Mouse (Mus musculus): ENCODE results near the gene Cstl1. TPM values are rescaled to one million over a fixed set of nuclear protein-coding genes. Genes with fewer than 3 reads are reported as not detected.

Gene Cstl1
- not detected in 2 replicates for polyA plus RNA-seq (2014; fragmentation: Nextera tagmentation; extraction: Ambion mirVana)

DNA sequence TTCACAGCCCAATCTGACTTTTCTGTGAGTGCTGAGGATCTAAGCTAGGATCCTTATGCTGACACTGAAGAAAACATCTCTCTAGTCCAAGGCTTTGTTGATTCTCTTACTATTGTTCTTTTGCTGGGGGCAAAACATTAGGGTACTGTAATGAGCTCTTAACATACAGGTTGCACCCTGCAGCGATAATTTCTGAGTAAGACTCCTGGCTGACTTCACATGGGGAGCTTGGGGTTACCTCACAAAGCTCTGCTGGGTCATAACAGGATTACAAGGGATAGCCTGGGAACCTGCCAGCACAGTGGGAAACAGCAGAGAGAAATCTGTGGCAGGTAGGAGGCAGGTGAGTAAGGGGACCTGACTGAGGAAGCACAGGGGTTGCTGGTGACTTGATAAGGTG, at the start of gene Cstl1:
Cstl1 (plus strand) TSS at position 301 of the 400 bp plus-strand sequence.
- no peaks in the 10 kb centered on the region for H3K9me3 ChIP-seq (ENCODE audit: control insufficient read depth, low read length)
- H3K9ac ChIP-seq (ENCODE audit: low read length), result no peak within 1 kb of the TSS
- no peak for ATAC-seq (ENCODE audit: insufficient number of reproducible peaks, insufficient read depth, low FRiP score, low read depth)
- no peaks in the 10 kb centered on the region for H3K27me3 ChIP-seq (ENCODE audit: control insufficient read depth, insufficient read depth, low read length)
- H3K4me1 ChIP-seq (ENCODE audit: control insufficient read depth in 2 of 2, insufficient read depth in 2 of 2, low read length in 2 of 2), result no peaks in the 10 kb centered on the region
- no peaks in the 10 kb centered on the region for H3K36me3 ChIP-seq (ENCODE audit: control insufficient read depth, insufficient read depth, low read length)
- H3K4me3 ChIP-seq (ENCODE audit: control insufficient read depth in 1 of 2, insufficient read depth in 1 of 2, low read depth in 1 of 2, low read length in 2 of 2), result no peak within 1 kb of the TSS
- WGBS, result 81% methylated on average over 1 of the region's 1 CpGs
- H3K27ac ChIP-seq (replicated peaks in 1 of 2; ENCODE audit: control insufficient read depth in 1 of 2, insufficient read depth in 1 of 2, low read depth in 2 of 2, low read length in 2 of 2), result no peak within 1 kb of the TSS
- no peak within 1 kb of the TSS for H3K4me2 ChIP-seq (ENCODE audit: low read length)

DNA sequence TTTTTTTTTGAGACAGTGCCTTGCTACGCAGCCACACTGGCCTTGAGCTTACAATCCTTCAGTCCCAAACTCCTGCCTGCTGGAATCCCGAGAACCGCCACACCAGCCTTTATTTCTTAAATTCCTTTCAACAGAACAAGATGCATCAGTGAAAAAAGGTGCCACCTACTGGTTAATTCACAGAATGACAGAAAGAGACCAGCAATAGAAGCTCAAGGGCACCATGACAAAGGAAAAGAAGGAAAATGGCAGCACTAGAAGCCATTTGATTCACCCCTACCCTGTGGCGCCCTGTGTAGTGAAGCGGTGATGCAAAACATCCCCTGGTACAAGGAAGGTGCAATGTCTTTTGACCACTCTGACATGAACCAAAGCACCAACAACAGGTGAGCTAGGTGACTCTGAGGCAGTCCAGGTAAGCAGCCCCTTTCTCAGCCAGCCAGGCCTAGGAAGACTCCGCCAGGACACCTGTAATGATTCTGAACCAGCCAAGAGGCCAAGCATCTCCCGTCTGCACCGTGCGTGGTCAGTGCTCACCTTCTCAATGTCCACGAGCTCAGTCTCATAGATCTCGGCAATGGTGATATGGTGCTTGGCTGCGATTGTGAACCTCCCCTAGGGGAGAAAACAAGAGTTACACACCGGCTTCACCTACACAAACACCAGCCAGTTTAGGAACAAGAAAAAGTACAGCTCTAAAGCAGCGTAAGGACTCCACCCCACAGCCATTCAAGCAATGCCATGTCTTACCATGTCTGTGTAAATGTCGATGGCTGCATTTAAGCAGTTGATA, 43.6 kb upstream of the Cstl1 start:
- H3K4me3 ChIP-seq (ENCODE audit: control insufficient read depth in 1 of 2, insufficient read depth in 1 of 2, low read depth in 1 of 2, low read length in 2 of 2), result no peak overlapping the region
- H3K4me2 ChIP-seq (ENCODE audit: low read length), result no peak overlapping the region
- H3K36me3 ChIP-seq (ENCODE audit: control insufficient read depth, insufficient read depth, low read length), result peaks cover 20% of the 10 kb centered on the region
- no peaks in the 10 kb centered on the region for H3K9me3 ChIP-seq (ENCODE audit: control insufficient read depth, low read length)
- WGBS, result 82% methylated on average over 15 of the region's 15 CpGs
- ATAC-seq (ENCODE audit: insufficient number of reproducible peaks, insufficient read depth, low FRiP score, low read depth), result no peak
- no peak overlapping the region for H3K9ac ChIP-seq (ENCODE audit: low read length)
- no peaks in the 10 kb centered on the region for H3K27me3 ChIP-seq (ENCODE audit: control insufficient read depth, insufficient read depth, low read length)
- no peak overlapping the region for H3K27ac ChIP-seq (replicated peaks in 1 of 2; ENCODE audit: control insufficient read depth in 1 of 2, insufficient read depth in 1 of 2, low read depth in 2 of 2, low read length in 2 of 2)
- no peaks in the 10 kb centered on the region for H3K4me1 ChIP-seq (ENCODE audit: control insufficient read depth in 2 of 2, insufficient read depth in 2 of 2, low read length in 2 of 2)

DNA sequence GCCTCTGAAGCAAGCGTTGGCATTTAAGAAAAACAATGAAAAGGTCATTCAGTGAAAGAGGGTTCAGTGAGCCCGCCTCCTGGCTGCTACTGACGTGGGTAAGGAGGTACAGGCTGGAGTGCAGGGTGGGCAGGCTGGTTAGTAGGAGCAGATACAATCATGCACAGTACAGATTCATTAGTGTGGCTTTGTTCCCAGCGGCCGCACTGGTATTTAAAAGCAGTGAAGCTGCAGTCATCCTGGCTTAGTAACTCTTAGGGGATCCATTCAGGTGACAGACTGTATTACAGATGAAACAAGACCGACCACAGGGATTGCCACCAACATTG, 43.0 kb upstream of the Cstl1 start:
- H3K4me1 ChIP-seq (ENCODE audit: control insufficient read depth in 2 of 2, insufficient read depth in 2 of 2, low read length in 2 of 2), result no peaks in the 10 kb centered on the region
- no peak for ATAC-seq (ENCODE audit: insufficient number of reproducible peaks, insufficient read depth, low FRiP score, low read depth)
- WGBS, result 81% methylated on average over 6 of the region's 6 CpGs

DNA sequence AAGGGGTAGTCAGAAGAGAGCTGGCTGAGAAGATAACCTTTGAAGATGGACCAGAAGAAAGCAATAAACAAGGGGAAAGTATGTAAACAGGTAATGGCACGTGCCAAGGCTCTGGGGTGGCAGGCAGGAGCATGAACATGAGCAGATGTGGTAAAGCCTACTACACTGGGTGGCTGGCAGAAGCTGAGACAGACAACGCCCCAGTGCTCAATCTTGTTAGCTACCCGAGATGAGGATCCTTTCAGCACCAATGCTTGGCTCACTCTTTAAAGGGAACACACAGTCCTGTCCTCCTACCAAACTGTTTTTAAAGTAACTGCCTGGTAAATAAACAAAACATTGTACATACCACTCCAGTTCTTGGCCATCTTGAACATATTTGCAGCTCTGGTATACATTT, 37.8 kb upstream of the Cstl1 start:
- Histone ChIP-seq H3K36me3 (ENCODE audit: control insufficient read depth, insufficient read depth, low read length) (peaks cover 10% of the 10 kb centered on the region; the same call in 1 of the 2 replicates), H3K27ac (replicated peaks in 1 of 2; ENCODE audit: control insufficient read depth in 1 of 2, insufficient read depth in 1 of 2, low read depth in 2 of 2, low read length in 2 of 2) (no peak overlapping the region), H3K9me3 (ENCODE audit: control insufficient read depth, low read length) (no peaks in the 10 kb centered on the region), H3K4me1 (ENCODE audit: control insufficient read depth in 2 of 2, insufficient read depth in 2 of 2, low read length in 2 of 2) (peaks cover 3 to 10% of the 10 kb centered on the region in 2 experiments), H3K4me2 (ENCODE audit: low read length) (no peak overlapping the region), H3K9ac (ENCODE audit: low read length) (no peak overlapping the region), H3K4me3 (ENCODE audit: control insufficient read depth in 1 of 2, insufficient read depth in 1 of 2, low read depth in 1 of 2, low read length in 2 of 2) (no peak overlapping the region), H3K27me3 (ENCODE audit: control insufficient read depth, insufficient read depth, low read length) (no peaks in the 10 kb centered on the region)
- 87% methylated on average over 3 of the region's 3 CpGs for WGBS
- ATAC-seq (ENCODE audit: insufficient number of reproducible peaks, insufficient read depth, low FRiP score, low read depth), result no peak

More for the DNA sequence above, 43.0 kb upstream of the Cstl1 start:
- no peaks in the 10 kb centered on the region for H3K27me3 ChIP-seq (ENCODE audit: control insufficient read depth, insufficient read depth, low read length)
- no peak overlapping the region for H3K4me2 ChIP-seq (ENCODE audit: low read length)
- no peak overlapping the region for H3K9ac ChIP-seq (ENCODE audit: low read length)
- H3K27ac ChIP-seq (replicated peaks in 1 of 2; ENCODE audit: control insufficient read depth in 1 of 2, insufficient read depth in 1 of 2, low read depth in 2 of 2, low read length in 2 of 2), result no peak overlapping the region
- no peak overlapping the region for H3K4me3 ChIP-seq (ENCODE audit: control insufficient read depth in 1 of 2, insufficient read depth in 1 of 2, low read depth in 1 of 2, low read length in 2 of 2)
- H3K36me3 ChIP-seq (ENCODE audit: control insufficient read depth, insufficient read depth, low read length), result peaks cover 20% of the 10 kb centered on the region
- no peaks in the 10 kb centered on the region for H3K9me3 ChIP-seq (ENCODE audit: control insufficient read depth, low read length)

DNA sequence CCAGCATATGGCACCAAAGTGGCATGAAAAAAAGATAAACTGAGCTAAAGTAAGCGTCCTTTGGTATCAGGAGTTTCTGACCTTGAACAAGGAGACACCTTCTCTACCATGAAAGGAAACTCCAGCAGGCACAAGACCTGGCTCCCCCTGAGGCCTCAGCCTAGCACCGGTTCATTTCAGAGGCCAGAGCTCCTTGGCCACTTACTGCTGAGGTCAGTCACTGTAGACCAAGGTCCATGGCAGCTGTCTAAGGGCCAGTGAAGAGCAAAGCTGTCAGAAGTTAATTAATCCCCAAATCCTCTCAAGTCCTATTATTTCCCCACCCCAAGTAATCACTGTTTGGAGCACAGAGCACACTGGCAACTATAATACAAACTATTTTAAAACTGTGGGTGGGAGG, 33.1 kb upstream of the Cstl1 start:
- H3K4me1 ChIP-seq (ENCODE audit: control insufficient read depth in 2 of 2, insufficient read depth in 2 of 2, low read length in 2 of 2), result peaks cover 5 to 19% of the 10 kb centered on the region in 2 experiments
- H3K27me3 ChIP-seq (ENCODE audit: control insufficient read depth, insufficient read depth, low read length), result no peaks in the 10 kb centered on the region
- no peak overlapping the region for H3K9ac ChIP-seq (ENCODE audit: low read length)
- WGBS, result 35% methylated on average over 2 of the region's 2 CpGs
- H3K36me3 ChIP-seq (ENCODE audit: control insufficient read depth, insufficient read depth, low read length), result no peaks in the 10 kb centered on the region
- no peaks in the 10 kb centered on the region for H3K9me3 ChIP-seq (ENCODE audit: control insufficient read depth, low read length)
- no peak for ATAC-seq (ENCODE audit: insufficient number of reproducible peaks, insufficient read depth, low FRiP score, low read depth)
- peak overlapping the region; percentile 1 to 72; a peak in 3 of 4 replicates for H3K27ac ChIP-seq (replicated peaks in 1 of 2; ENCODE audit: control insufficient read depth in 1 of 2, insufficient read depth in 1 of 2, low read depth in 2 of 2, low read length in 2 of 2)
- peak overlapping the region; percentile 16; the same call in 1 of the 2 replicates for H3K4me2 ChIP-seq (ENCODE audit: low read length)
- H3K4me3 ChIP-seq (ENCODE audit: control insufficient read depth in 1 of 2, insufficient read depth in 1 of 2, low read depth in 1 of 2, low read length in 2 of 2), result no peak overlapping the region

DNA sequence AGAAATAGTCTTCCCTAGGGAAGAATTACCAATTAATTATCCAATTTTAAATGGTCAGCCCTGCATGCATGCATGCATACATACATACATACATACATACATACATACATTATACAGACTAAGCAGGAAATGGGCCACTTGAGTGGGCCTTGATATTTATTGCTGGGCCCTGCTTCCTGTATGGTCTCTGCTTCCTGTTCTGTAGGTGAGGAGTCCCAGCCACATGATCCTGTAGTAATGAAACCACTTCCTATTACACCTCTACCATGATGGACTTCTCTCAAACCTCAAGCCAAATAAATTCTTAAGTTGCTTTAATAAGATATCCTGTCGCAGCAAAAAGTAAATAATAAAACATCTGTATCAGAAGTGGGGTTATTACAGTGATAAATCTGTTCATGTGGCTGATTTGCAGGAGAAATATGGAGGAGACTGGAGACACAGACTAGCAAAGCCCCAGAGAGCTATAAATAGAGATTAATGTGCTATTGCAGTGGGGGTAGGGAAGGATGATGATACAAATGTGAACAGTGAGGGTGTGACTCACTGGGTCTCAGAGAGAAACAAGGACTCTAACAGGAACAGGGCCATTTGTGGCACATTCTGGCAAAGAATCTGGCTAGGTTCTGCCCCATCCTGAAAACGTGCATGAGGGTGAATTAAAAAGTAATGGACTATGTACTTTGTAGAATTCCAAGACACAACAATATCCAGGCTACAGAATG, 30.7 kb upstream of the Cstl1 start:
- no peak overlapping the region for H3K27ac ChIP-seq (replicated peaks in 1 of 2; ENCODE audit: control insufficient read depth in 1 of 2, insufficient read depth in 1 of 2, low read depth in 2 of 2, low read length in 2 of 2)
- WGBS, result 69% methylated on average over 2 of the region's 2 CpGs
- ATAC-seq (ENCODE audit: insufficient number of reproducible peaks, insufficient read depth, low FRiP score, low read depth), result no peak

DNA sequence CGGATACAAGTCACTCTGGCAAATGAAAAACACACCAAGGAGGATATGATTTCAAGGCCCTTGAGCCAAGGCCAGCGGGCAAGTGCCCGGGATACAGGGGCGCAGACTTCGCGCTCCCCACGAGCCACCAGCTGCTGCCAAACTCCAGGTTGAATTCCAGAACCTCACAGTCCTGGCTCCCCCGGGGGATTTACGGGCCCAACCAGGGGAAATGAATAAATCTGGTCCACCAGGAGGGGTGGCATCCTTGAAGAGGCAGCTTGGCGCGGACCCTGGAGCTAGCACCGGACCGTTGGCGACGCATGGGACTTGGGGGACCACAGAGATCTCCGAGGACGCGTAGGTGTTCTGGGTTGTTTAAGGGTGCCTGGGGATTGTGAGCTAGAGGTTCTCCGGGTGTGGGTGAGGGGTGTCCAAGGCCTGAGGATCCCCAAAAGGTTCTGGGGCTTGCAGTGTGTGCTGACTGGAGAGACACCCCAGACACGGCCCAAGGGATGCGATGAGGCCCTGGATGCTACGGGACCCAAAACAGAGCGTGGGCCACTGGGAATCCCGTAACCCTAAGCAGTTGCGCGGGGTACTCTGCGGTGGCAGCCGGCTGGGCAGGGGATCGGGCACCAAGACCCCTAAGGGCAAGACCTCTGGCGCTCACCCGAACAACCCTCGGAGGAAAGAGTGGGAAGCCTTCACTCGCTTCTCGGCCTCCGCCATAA, 18.4 kb upstream of the Cstl1 start:
- H3K27ac ChIP-seq (replicated peaks in 1 of 2; ENCODE audit: control insufficient read depth in 1 of 2, insufficient read depth in 1 of 2, low read depth in 2 of 2, low read length in 2 of 2), result 0 out of 4 replicates have a peak overlapping the region, but pooled peaks of 1 of the 2 experiments have one; percentile 38
- under 1% methylated on average over 35 of the region's 35 CpGs for WGBS

More for the DNA sequence above, 30.7 kb upstream of the Cstl1 start:
- no peak overlapping the region for H3K4me3 ChIP-seq (ENCODE audit: control insufficient read depth in 1 of 2, insufficient read depth in 1 of 2, low read depth in 1 of 2, low read length in 2 of 2)
- no peaks in the 10 kb centered on the region for H3K36me3 ChIP-seq (ENCODE audit: control insufficient read depth, insufficient read depth, low read length)
- no peaks in the 10 kb centered on the region for H3K9me3 ChIP-seq (ENCODE audit: control insufficient read depth, low read length)
- peaks cover 5 to 19% of the 10 kb centered on the region in 2 experiments for H3K4me1 ChIP-seq (ENCODE audit: control insufficient read depth in 2 of 2, insufficient read depth in 2 of 2, low read length in 2 of 2)
- H3K4me2 ChIP-seq (ENCODE audit: low read length), result no peak overlapping the region
- H3K27me3 ChIP-seq (ENCODE audit: control insufficient read depth, insufficient read depth, low read length), result no peaks in the 10 kb centered on the region
- H3K9ac ChIP-seq (ENCODE audit: low read length), result no peak overlapping the region

More for the DNA sequence above, 18.4 kb upstream of the Cstl1 start:
- peak overlapping the region; percentile 86 for H3K9ac ChIP-seq (ENCODE audit: low read length)
- H3K27me3 ChIP-seq (ENCODE audit: control insufficient read depth, insufficient read depth, low read length), result no peaks in the 10 kb centered on the region
- peak; percentile 41 for ATAC-seq (ENCODE audit: insufficient number of reproducible peaks, insufficient read depth, low FRiP score, low read depth)
- H3K4me3 ChIP-seq (ENCODE audit: control insufficient read depth in 1 of 2, insufficient read depth in 1 of 2, low read depth in 1 of 2, low read length in 2 of 2), result peak overlapping the region; percentile 79 to 80
- no peaks in the 10 kb centered on the region for H3K36me3 ChIP-seq (ENCODE audit: control insufficient read depth, insufficient read depth, low read length)
- peak overlapping the region; percentile 90 for H3K4me2 ChIP-seq (ENCODE audit: low read length)
- H3K4me1 ChIP-seq (ENCODE audit: control insufficient read depth in 2 of 2, insufficient read depth in 2 of 2, low read length in 2 of 2), result no peaks in the 10 kb centered on the region
- 0 out of 2 replicates have a peak, but pooled peaks cover 3% of the 10 kb centered on the region for H3K9me3 ChIP-seq (ENCODE audit: control insufficient read depth, low read length)

All from heart, embryonic 14.5 days (tissue).